Mouse (Mus musculus): ENCODE results near the gene Cfap161. TPM values are rescaled to one million over a fixed set of nuclear protein-coding genes. Genes with fewer than 3 reads are reported as not detected.

Cfap161 gene
- polyA plus RNA-seq, 1 experiment from 2014 or later, result not detected

DNA sequence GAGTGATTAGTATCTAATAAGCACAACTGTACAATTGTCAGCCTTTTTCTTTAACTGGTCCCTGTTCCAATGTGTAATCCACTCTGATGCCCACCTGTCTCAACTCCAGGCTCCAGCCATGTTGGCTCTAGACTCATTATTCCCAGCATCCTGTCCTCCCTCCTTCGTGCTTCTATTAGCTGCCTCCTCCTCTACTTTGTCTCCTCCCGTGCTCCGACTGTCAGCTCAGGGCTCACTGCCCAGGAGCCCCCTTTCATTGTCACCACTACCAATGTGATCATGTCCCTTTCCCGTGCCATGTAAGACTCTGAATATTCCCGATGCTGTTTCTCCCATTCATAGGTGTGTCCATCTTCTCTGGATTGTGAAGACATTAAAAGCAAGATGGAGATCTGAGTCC is 32.3 kb downstream of the Cfap161 start:
- Histone ChIP-seq H3K9me3 (ENCODE audit: control insufficient read depth, low read length) (no peaks in the 10 kb centered on the region), H3K36me3 (ENCODE audit: control insufficient read depth, insufficient read depth, low read length) (no peaks in the 10 kb centered on the region), H3K4me3 (ENCODE audit: low read length) (no peak overlapping the region), H3K27me3 (ENCODE audit: control insufficient read depth, insufficient read depth, low read length) (no peaks in the 10 kb centered on the region), H3K4me1 (ENCODE audit: control insufficient read depth, insufficient read depth, low read length) (no peaks in the 10 kb centered on the region), H3K27ac (ENCODE audit: low read depth, low read length) (no peak overlapping the region), H3K9ac (ENCODE audit: low read depth, low read length) (no peak overlapping the region), H3K4me2 (replicated peaks; ENCODE audit: low read depth, low read length) (no peak overlapping the region)
- 75% methylated on average over 5 of the region's 5 CpGs for WGBS
- ATAC-seq (ENCODE audit: low FRiP score, low TSS enrichment), result no peak

GRCm38 (mm10) chr7:83751055-83751454 is 43.6 kb downstream of the Cfap161 start:
- no peak overlapping the region for H3K9ac ChIP-seq (ENCODE audit: low read depth, low read length)
- no peaks in the 10 kb centered on the region for H3K36me3 ChIP-seq (ENCODE audit: control insufficient read depth, insufficient read depth, low read length)
- H3K4me3 ChIP-seq (ENCODE audit: low read length), result no peak overlapping the region
- H3K27me3 ChIP-seq (ENCODE audit: control insufficient read depth, insufficient read depth, low read length), result no peaks in the 10 kb centered on the region
- no peak overlapping the region for H3K27ac ChIP-seq (ENCODE audit: low read depth, low read length)
- ATAC-seq (ENCODE audit: low FRiP score, low TSS enrichment), result no peak
- no peaks in the 10 kb centered on the region for H3K4me1 ChIP-seq (ENCODE audit: control insufficient read depth, insufficient read depth, low read length)
- no peaks in the 10 kb centered on the region for H3K9me3 ChIP-seq (ENCODE audit: control insufficient read depth, low read length)
- no peak overlapping the region for H3K4me2 ChIP-seq (replicated peaks; ENCODE audit: low read depth, low read length)
- 74% methylated on average over 1 of the region's 1 CpGs for WGBS

- H3K9ac ChIP-seq (ENCODE audit: low read depth, low read length), result no peak overlapping the region
- ATAC-seq (ENCODE audit: low FRiP score, low TSS enrichment), result no peak
- no peaks in the 10 kb centered on the region for H3K36me3 ChIP-seq (ENCODE audit: control insufficient read depth, insufficient read depth, low read length)
- no peak overlapping the region for H3K4me3 ChIP-seq (ENCODE audit: low read length)
- H3K27ac ChIP-seq (ENCODE audit: low read depth, low read length), result no peak overlapping the region
- H3K27me3 ChIP-seq (ENCODE audit: control insufficient read depth, insufficient read depth, low read length), result no peaks in the 10 kb centered on the region
- H3K9me3 ChIP-seq (ENCODE audit: control insufficient read depth, low read length), result no peaks in the 10 kb centered on the region
- H3K4me1 ChIP-seq (ENCODE audit: control insufficient read depth, insufficient read depth, low read length), result no peaks in the 10 kb centered on the region
- WGBS, result 95% methylated on average over 1 of the region's 1 CpGs
- H3K4me2 ChIP-seq (replicated peaks; ENCODE audit: low read depth, low read length), result no peak overlapping the region
Measured at GRCm38 (mm10) chr7:83748405-83748804, 46.3 kb downstream of the Cfap161 start.

DNA sequence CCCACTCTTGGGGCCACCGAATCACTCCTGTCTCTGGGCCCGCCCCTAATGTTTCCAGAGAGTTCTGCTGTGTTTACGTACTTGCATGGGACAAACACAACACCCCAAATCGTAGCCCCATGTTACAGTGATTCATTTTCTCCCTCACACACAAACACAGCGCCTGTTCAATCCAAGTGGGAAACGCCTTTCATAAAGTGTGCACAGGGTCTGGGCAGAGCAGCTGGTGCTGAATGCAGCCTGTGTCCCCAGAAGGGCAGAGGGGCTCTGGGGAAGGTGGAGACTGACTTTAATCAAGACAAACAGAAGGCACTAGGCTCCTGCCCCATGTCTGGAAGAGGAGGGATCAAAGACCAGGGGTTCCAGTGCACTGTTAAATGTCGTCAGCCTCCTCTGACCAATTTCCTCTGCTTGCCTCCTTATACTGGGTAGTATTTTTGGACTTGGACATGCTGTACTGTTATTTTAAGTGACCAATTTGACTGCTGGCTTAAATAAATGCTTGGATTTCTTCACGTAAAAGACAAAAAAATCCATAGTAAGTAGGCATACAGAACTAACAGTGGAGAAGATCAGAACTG is 48.5 kb downstream of the Cfap161 start:
- 60% methylated on average over 8 of the region's 8 CpGs for WGBS
- Histone ChIP-seq H3K27me3 (ENCODE audit: control insufficient read depth, insufficient read depth, low read length) (no peaks in the 10 kb centered on the region), H3K9me3 (ENCODE audit: control insufficient read depth, low read length) (no peaks in the 10 kb centered on the region), H3K27ac (ENCODE audit: low read depth, low read length) (no peak overlapping the region), H3K4me3 (ENCODE audit: low read length) (no peak overlapping the region), H3K4me1 (ENCODE audit: control insufficient read depth, insufficient read depth, low read length) (no peaks in the 10 kb centered on the region), H3K9ac (ENCODE audit: low read depth, low read length) (no peak overlapping the region), H3K36me3 (ENCODE audit: control insufficient read depth, insufficient read depth, low read length) (no peaks in the 10 kb centered on the region), H3K4me2 (replicated peaks; ENCODE audit: low read depth, low read length) (no peak overlapping the region)
- no peak for ATAC-seq (ENCODE audit: low FRiP score, low TSS enrichment)

GRCm38 (mm10) chr7:83745413-83746106 is 49.1 kb downstream of the Cfap161 start, which contains the start of gene Il16:
TSS of gene Il16 (minus strand) at chr7:83745726.
- Histone ChIP-seq H3K27me3 (ENCODE audit: control insufficient read depth, insufficient read depth, low read length) (no peaks in the 10 kb centered on the region), H3K36me3 (ENCODE audit: control insufficient read depth, insufficient read depth, low read length) (no peaks in the 10 kb centered on the region), H3K4me2 (replicated peaks; ENCODE audit: low read depth, low read length) (peak within 1 kb of the TSS; percentile 10; the same call in 1 of the 2 replicates), H3K9ac (ENCODE audit: low read depth, low read length) (no peak within 1 kb of the TSS), H3K4me1 (ENCODE audit: control insufficient read depth, insufficient read depth, low read length) (no peaks in the 10 kb centered on the region), H3K4me3 (ENCODE audit: low read length) (peak within 1 kb of the TSS; percentile 1; the same call in 1 of the 2 replicates), H3K27ac (ENCODE audit: low read depth, low read length) (no peak within 1 kb of the TSS), H3K9me3 (ENCODE audit: control insufficient read depth, low read length) (no peaks in the 10 kb centered on the region)
- WGBS, result 40% methylated on average over 20 of the region's 20 CpGs
- no peak for ATAC-seq (ENCODE audit: low FRiP score, low TSS enrichment)

DNA sequence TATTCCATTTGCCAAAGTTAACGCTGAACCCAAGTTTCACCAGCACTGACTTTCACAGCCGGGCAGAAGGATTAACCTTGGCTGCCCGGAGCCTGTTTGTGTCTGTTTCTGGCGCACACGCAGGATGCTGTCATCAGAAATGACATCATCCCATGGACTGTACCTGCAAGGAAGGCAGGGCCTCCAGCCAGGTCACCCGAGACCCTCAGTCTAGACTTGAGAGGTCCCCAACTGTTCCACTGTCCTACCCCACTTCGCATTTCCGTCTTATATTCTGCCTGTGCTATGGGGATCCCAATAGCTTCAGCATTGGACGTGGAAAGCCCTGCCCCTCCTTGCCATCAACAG is 49.6 kb downstream of the Cfap161 start:
- Histone ChIP-seq H3K27ac (ENCODE audit: low read depth, low read length) (no peak overlapping the region), H3K4me2 (replicated peaks; ENCODE audit: low read depth, low read length) (no peak overlapping the region), H3K9ac (ENCODE audit: low read depth, low read length) (no peak overlapping the region), H3K9me3 (ENCODE audit: control insufficient read depth, low read length) (no peaks in the 10 kb centered on the region), H3K36me3 (ENCODE audit: control insufficient read depth, insufficient read depth, low read length) (no peaks in the 10 kb centered on the region), H3K27me3 (ENCODE audit: control insufficient read depth, insufficient read depth, low read length) (no peaks in the 10 kb centered on the region), H3K4me3 (ENCODE audit: low read length) (peak overlapping the region; percentile 1; the same call in 1 of the 2 replicates), H3K4me1 (ENCODE audit: control insufficient read depth, insufficient read depth, low read length) (no peaks in the 10 kb centered on the region)
- 84% methylated on average over 9 of the region's 9 CpGs for WGBS
- no peak for ATAC-seq (ENCODE audit: low FRiP score, low TSS enrichment)

- Histone ChIP-seq H3K9ac (ENCODE audit: low read depth, low read length) (no peak overlapping the region), H3K27me3 (ENCODE audit: control insufficient read depth, insufficient read depth, low read length) (no peaks in the 10 kb centered on the region), H3K36me3 (ENCODE audit: control insufficient read depth, insufficient read depth, low read length) (no peaks in the 10 kb centered on the region), H3K4me3 (ENCODE audit: low read length) (no peak overlapping the region), H3K9me3 (ENCODE audit: control insufficient read depth, low read length) (no peaks in the 10 kb centered on the region), H3K4me1 (ENCODE audit: control insufficient read depth, insufficient read depth, low read length) (no peaks in the 10 kb centered on the region), H3K27ac (ENCODE audit: low read depth, low read length) (no peak overlapping the region), H3K4me2 (replicated peaks; ENCODE audit: low read depth, low read length) (no peak overlapping the region)
- 80% methylated on average over 4 of the region's 4 CpGs for WGBS
- no peak for ATAC-seq (ENCODE audit: low FRiP score, low TSS enrichment)
Measured at GRCm38 (mm10) chr7:83744250-83744649, 50.4 kb downstream of the Cfap161 start.

DNA sequence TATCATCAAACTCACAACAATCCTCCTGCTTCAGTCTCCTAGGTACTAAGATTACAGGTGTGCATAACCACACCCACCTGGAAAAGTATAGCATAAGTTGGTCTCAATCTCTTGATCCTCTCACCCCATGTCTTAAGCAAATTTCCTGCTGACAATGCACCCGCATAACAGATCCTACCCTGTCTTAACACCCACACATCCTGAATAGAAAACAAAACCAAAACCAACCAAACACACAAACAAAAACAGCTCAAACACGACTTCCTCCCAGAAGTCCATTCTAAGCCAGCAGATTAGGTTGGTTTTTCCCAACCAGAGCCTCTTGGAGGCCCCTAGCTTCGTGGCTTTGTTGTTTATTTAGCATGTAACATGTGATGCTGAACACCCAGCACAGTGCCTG is 52.0 kb downstream of the Cfap161 start:
- H3K4me1 ChIP-seq (ENCODE audit: control insufficient read depth, insufficient read depth, low read length), result no peaks in the 10 kb centered on the region
- H3K9me3 ChIP-seq (ENCODE audit: control insufficient read depth, low read length), result no peaks in the 10 kb centered on the region
- 58% methylated on average over 3 of the region's 3 CpGs for WGBS
- no peaks in the 10 kb centered on the region for H3K27me3 ChIP-seq (ENCODE audit: control insufficient read depth, insufficient read depth, low read length)
- H3K36me3 ChIP-seq (ENCODE audit: control insufficient read depth, insufficient read depth, low read length), result no peaks in the 10 kb centered on the region
- H3K9ac ChIP-seq (ENCODE audit: low read depth, low read length), result no peak overlapping the region
- no peak overlapping the region for H3K4me3 ChIP-seq (ENCODE audit: low read length)
- no peak for ATAC-seq (ENCODE audit: low FRiP score, low TSS enrichment)
- H3K27ac ChIP-seq (ENCODE audit: low read depth, low read length), result no peak overlapping the region
- H3K4me2 ChIP-seq (replicated peaks; ENCODE audit: low read depth, low read length), result no peak overlapping the region

GRCm38 (mm10) chr7:83742026-83742425 is 52.7 kb downstream of the Cfap161 start:
- H3K27ac ChIP-seq (ENCODE audit: low read depth, low read length), result no peak overlapping the region
- no peaks in the 10 kb centered on the region for H3K4me1 ChIP-seq (ENCODE audit: control insufficient read depth, insufficient read depth, low read length)
- no peak overlapping the region for H3K9ac ChIP-seq (ENCODE audit: low read depth, low read length)
- H3K27me3 ChIP-seq (ENCODE audit: control insufficient read depth, insufficient read depth, low read length), result no peaks in the 10 kb centered on the region
- no peak overlapping the region for H3K4me3 ChIP-seq (ENCODE audit: low read length)
- no peak overlapping the region for H3K4me2 ChIP-seq (replicated peaks; ENCODE audit: low read depth, low read length)
- no peak for ATAC-seq (ENCODE audit: low FRiP score, low TSS enrichment)
- WGBS, result 83% methylated on average over 2 of the region's 2 CpGs
- H3K9me3 ChIP-seq (ENCODE audit: control insufficient read depth, low read length), result no peaks in the 10 kb centered on the region
- H3K36me3 ChIP-seq (ENCODE audit: control insufficient read depth, insufficient read depth, low read length), result no peaks in the 10 kb centered on the region
